Mouse (Mus musculus): ENCODE results near the gene Ggact. TPM values are rescaled to one million over a fixed set of nuclear protein-coding genes. Genes with fewer than 3 reads are reported as not detected.

The Ggact gene
- total RNA-seq, 2 experiments from 2014 or later = 11.8 to 12.5 TPM

- intact Hi-C loops (cut with DNase I; ENCODE audit: low total_unique reads) = no loop called here
- DNase-seq = peak; percentile 17
Measured at GRCm38 (mm10) chr14:122902136-122902535, 11.4 kb downstream of the Ggact start.

GRCm38 (mm10) chr14:122901715-122902114 is 11.8 kb downstream of the Ggact start:
- intact Hi-C loops (cut with DNase I; ENCODE audit: low total_unique reads) = no loop called here
- DNase-seq = no peak

- intact Hi-C loops (cut with DNase I; ENCODE audit: low total_unique reads) = no loop called here
Measured at GRCm38 (mm10) chr14:122901177-122901576, 12.4 kb downstream of the Ggact start.

GRCm38 (mm10) chr14:122900679-122901078 is 12.9 kb downstream of the Ggact start:
- DNase-seq = peak; percentile 25
- intact Hi-C loops (cut with DNase I; ENCODE audit: low total_unique reads) = no loop called here

More at GRCm38 (mm10) chr14:122901177-122901576, 12.4 kb downstream of the Ggact start:
- no peak for DNase-seq

GRCm38 (mm10) chr14:122898550-122898949 is 15.0 kb downstream of the Ggact start:
- DNase-seq = no peak
- intact Hi-C loops (cut with DNase I; ENCODE audit: low total_unique reads) = no loop called here

GRCm38 (mm10) chr14:122896106-122896505 is 17.5 kb downstream of the Ggact start:
- intact Hi-C loops (cut with DNase I; ENCODE audit: low total_unique reads) = no loop called here
- DNase-seq = no peak

GRCm38 (mm10) chr14:122891470-122891968 is 22.0 kb downstream of the Ggact start:
- DNase-seq = no peak
- intact Hi-C loops (cut with DNase I; ENCODE audit: low total_unique reads) = no loop called here

- intact Hi-C loops (cut with DNase I; ENCODE audit: low total_unique reads) = loop anchor here (10.0 kb wide), 1 partner anchor 404 kb away; no protein-coding TSS in a partner anchor
Measured at GRCm38 (mm10) chr14:122888480-122888872, 25.1 kb downstream of the Ggact start.

GRCm38 (mm10) chr14:122887702-122888479 is 25.7 kb downstream of the Ggact start:
- intact Hi-C loops (cut with DNase I; ENCODE audit: low total_unique reads) = loop anchor here (10.0 kb wide), 1 partner anchor 403 kb away; no protein-coding TSS in a partner anchor
- DNase-seq = no peak

More at GRCm38 (mm10) chr14:122888480-122888872, 25.1 kb downstream of the Ggact start:
- no peak for DNase-seq

- intact Hi-C loops (cut with DNase I; ENCODE audit: low total_unique reads) = loop anchor here (10.0 kb wide), 1 partner anchor 402 kb away; no protein-coding TSS in a partner anchor
- no peak for DNase-seq
Measured at GRCm38 (mm10) chr14:122887278-122887677, 26.3 kb downstream of the Ggact start.

- intact Hi-C loops (cut with DNase I; ENCODE audit: low total_unique reads) = loop anchor here (10.0 kb wide), 1 partner anchor 401 kb away; no protein-coding TSS in a partner anchor
- no peak for DNase-seq
Measured at GRCm38 (mm10) chr14:122885893-122886292, 27.7 kb downstream of the Ggact start.

- intact Hi-C loops (cut with DNase I; ENCODE audit: low total_unique reads) = loop anchor here (10.0 kb wide), 1 partner anchor 399 kb away; no protein-coding TSS in a partner anchor
- DNase-seq = no peak
Measured at GRCm38 (mm10) chr14:122883821-122884584, 29.6 kb downstream of the Ggact start.

GRCm38 (mm10) chr14:122883410-122883806 is 30.1 kb downstream of the Ggact start:
- intact Hi-C loops (cut with DNase I; ENCODE audit: low total_unique reads) = loop anchor here (10.0 kb wide), 1 partner anchor 399 kb away; no protein-coding TSS in a partner anchor
- no peak for DNase-seq

GRCm38 (mm10) chr14:122882795-122883409 is 30.7 kb downstream of the Ggact start:
- intact Hi-C loops (cut with DNase I; ENCODE audit: low total_unique reads) = loop anchor here (10.0 kb wide), 1 partner anchor 398 kb away; no protein-coding TSS in a partner anchor
- DNase-seq = no peak

- intact Hi-C loops (cut with DNase I; ENCODE audit: low total_unique reads) = loop anchor here (10.0 kb wide), 1 partner anchor 397 kb away; no protein-coding TSS in a partner anchor
- no peak for DNase-seq
Measured at GRCm38 (mm10) chr14:122882201-122882639, 31.3 kb downstream of the Ggact start.

- intact Hi-C loops (cut with DNase I; ENCODE audit: low total_unique reads) = loop anchor here (10.0 kb wide), 1 partner anchor 397 kb away; no protein-coding TSS in a partner anchor
- no peak for DNase-seq
Measured at GRCm38 (mm10) chr14:122881699-122882098, 31.9 kb downstream of the Ggact start.

- DNase-seq = no peak
- intact Hi-C loops (cut with DNase I; ENCODE audit: low total_unique reads) = loop anchor here (10.0 kb wide), 1 partner anchor 395 kb away; no protein-coding TSS in a partner anchor
Measured at GRCm38 (mm10) chr14:122880291-122880690, 33.3 kb downstream of the Ggact start.

- no peak for DNase-seq
- intact Hi-C loops (cut with DNase I; ENCODE audit: low total_unique reads) = loop anchor here (5.0 kb wide), 1 partner anchor 655 kb away; no protein-coding TSS in a partner anchor
Measured at GRCm38 (mm10) chr14:122877787-122878186, 35.8 kb downstream of the Ggact start.

GRCm38 (mm10) chr14:122876723-122877122 is 36.8 kb downstream of the Ggact start:
- intact Hi-C loops (cut with DNase I; ENCODE audit: low total_unique reads) = loop anchor here (5.0 kb wide), 1 partner anchor 654 kb away; no protein-coding TSS in a partner anchor
- DNase-seq = no peak

Data from gastrocnemius, postnatal 14 days (tissue).